Mouse (Mus musculus) heart, embryonic 14.5 days (tissue): ENCODE measurements around the gene Akr1a1. TPM values are rescaled to one million over a fixed set of nuclear protein-coding genes. Genes with fewer than 3 reads are reported as not detected.

Experiments
- ATAC-seq: fragments of 200-750 bp; cut with Nextera tagmentation; 2 replicates; pipeline ENCODE4 v1.8.0; 2017; ENCODE audit warnings: low read depth, moderate TSS enrichment; ENCODE audit not compliant: insufficient number of reproducible peaks, insufficient read depth, low FRiP score
- H3K27ac ChIP-seq, 2 experiments: fragments of 200-500 bp in 1 of 2; fragments of 300-500 bp in 1 of 2; sonication (generic) in 1 of 2; replicated peaks in 1 of 2; 2 replicates each; pipeline ENCODE4 v1.5.1; 2012 to 2014; ENCODE audit warnings: low read depth in 2 of 2, low read length in 2 of 2, control low read depth in 1 of 2, mild to moderate bottlenecking in 1 of 2, mixed read lengths in 1 of 2; ENCODE audit not compliant: control insufficient read depth in 1 of 2, insufficient read depth in 1 of 2
- H3K27me3 ChIP-seq: fragments of 300-500 bp; sonication (generic); 2 replicates; pipeline ENCODE4 v1.6.1; 2014; ENCODE audit warnings: mild to moderate bottlenecking, low read length, control low read depth; ENCODE audit not compliant: control insufficient read depth, insufficient read depth
- H3K36me3 ChIP-seq: fragments of 300-500 bp; sonication (generic); 2 replicates; pipeline ENCODE4 v1.6.1; 2014; ENCODE audit warnings: mild to moderate bottlenecking, control low read depth, low read length, mixed read lengths; ENCODE audit not compliant: control insufficient read depth, insufficient read depth
- H3K4me1 ChIP-seq, 2 experiments: fragments of 200-500 bp in 1 of 2; fragments of 300-500 bp in 1 of 2; sonication (generic) in 1 of 2; 2 replicates each; pipeline ENCODE4 v1.6.1; 2012 to 2014; ENCODE audit warnings: low read length in 2 of 2, control low read depth in 1 of 2, mixed read lengths in 1 of 2; ENCODE audit not compliant: control insufficient read depth in 2 of 2, insufficient read depth in 2 of 2
- H3K4me2 ChIP-seq: fragments of 300-500 bp; sonication (generic); 2 replicates; pipeline ENCODE4 v1.6.1; 2014; ENCODE audit warnings: mild to moderate bottlenecking, low read length
- H3K4me3 ChIP-seq, 2 experiments: fragments of 200-500 bp in 1 of 2; fragments of 300-500 bp in 1 of 2; sonication (generic) in 1 of 2; 2 replicates each; pipeline ENCODE4 v1.5.1; 2012 to 2014; ENCODE audit warnings: low read length in 2 of 2, mild to moderate bottlenecking in 2 of 2, control low read depth in 1 of 2, low read depth in 1 of 2, moderate library complexity in 1 of 2; ENCODE audit not compliant: control insufficient read depth in 1 of 2, insufficient read depth in 1 of 2
- H3K9ac ChIP-seq: fragments of 300-500 bp; sonication (generic); 2 replicates; pipeline ENCODE4 v1.6.1; 2014; ENCODE audit warnings: mild to moderate bottlenecking, low read length
- H3K9me3 ChIP-seq: fragments of 300-500 bp; sonication (generic); 2 replicates; pipeline ENCODE4 v1.6.1; 2016; ENCODE audit warnings: low read length, control low read depth; ENCODE audit not compliant: control insufficient read depth
- WGBS: fragments of 180-500 bp; shearing (Covaris S2); extraction: QIAGEN DNeasy Blood & Tissue Kit; methylation state at CpG from one replicate; pipeline ENCODE4 v1.1.7; 2014; 5-methylcytosine and 5-hydroxymethylcytosine counted together
- polyA plus RNA-seq: library from polyadenylated mRNA; unstranded; fragments of >200 nt; fragmentation: Nextera tagmentation; extraction: Ambion mirVana; gene quantifications from 2 replicates; pipeline ENCODE4 v1.2.1, GENCODE M21; 2014

Gene Akr1a1
- polyA plus RNA-seq, 1 experiment from 2014 or later: 648 TPM

DNA sequence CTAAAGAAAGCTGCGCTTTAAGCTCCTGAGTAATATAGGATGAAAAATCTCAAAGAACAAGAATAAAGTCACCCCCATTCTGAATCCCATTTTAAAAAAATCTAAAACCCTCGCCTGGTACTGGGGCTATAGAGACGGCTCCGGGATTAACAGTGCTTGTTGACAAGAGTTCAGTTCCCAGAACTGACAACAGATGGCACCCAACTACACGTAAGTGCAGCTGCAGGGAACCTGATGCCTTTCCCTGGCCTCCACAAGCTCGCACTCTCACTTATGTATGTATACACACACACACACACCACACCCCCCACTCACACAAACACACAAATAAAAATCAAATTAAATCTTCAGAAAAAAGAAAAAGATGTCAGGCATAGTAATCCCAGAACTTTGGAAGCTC is 7.2 kb downstream of the Akr1a1 start:
- Histone ChIP-seq H3K4me1 (peaks cover 0 to 12% of the 10 kb centered on the region in 2 experiments; a peak in 2 of 4 replicates), H3K4me2 (no peak overlapping the region), H3K27me3 (no peaks in the 10 kb centered on the region), H3K4me3 (no peak overlapping the region), H3K27ac (no peak overlapping the region), H3K9me3 (no peaks in the 10 kb centered on the region), H3K9ac (no peak overlapping the region), H3K36me3 (peaks cover 83% of the 10 kb centered on the region)
- WGBS: 48% methylated on average over 6 of the region's 6 CpGs
- ATAC-seq: no peak

DNA sequence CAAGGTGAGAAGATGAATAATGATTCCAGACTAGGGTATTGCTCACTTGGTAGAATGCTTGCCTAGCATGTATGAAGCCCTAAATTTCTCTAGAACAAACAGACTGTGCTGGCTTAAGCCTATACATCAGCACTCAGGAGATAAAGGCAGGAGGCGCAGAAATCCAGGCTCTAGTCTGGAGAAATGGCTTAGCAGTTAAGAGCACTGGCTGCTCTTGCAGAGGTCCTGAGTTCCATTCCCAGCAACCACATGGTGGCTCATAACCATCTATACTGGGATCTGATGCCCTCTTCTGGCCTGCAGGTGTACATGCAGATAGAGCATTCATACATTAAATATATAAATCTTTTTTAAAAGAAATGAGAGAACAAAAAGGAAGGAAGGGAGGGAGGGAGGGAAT is 9.4 kb downstream of the Akr1a1 start:
- no peaks in the 10 kb centered on the region for H3K9me3 ChIP-seq
- no peak overlapping the region for H3K27ac ChIP-seq
- H3K36me3 ChIP-seq: peaks cover 90% of the 10 kb centered on the region
- no peak overlapping the region for H3K4me2 ChIP-seq
- no peak overlapping the region for H3K9ac ChIP-seq
- 97% methylated on average over 1 of the region's 1 CpGs for WGBS
- ATAC-seq: no peak
- no peaks in the 10 kb centered on the region for H3K27me3 ChIP-seq
- H3K4me3 ChIP-seq: no peak overlapping the region
- H3K4me1 ChIP-seq: peaks cover 0 to 6% of the 10 kb centered on the region in 2 experiments; a peak in 2 of 4 replicates

DNA sequence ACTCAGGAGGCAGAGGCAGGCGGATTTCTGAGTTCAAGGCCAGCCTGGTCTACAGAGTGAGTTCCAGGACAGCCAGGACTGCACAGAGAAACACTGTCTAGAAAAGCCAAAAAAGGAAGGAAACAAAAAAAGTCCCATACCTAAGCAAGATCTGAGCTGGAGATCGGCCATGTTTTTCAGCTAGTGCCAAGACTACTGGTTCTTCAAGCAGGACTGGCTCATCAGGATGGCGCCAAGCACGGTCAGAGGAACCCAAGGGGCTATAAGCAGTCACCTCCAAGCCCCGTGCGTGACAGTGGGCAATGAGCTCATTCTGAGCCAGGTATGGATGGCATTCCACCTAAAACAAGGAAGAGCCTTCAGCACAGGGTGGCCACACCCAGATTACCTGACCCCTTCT is 12.7 kb downstream of the Akr1a1 start:
- Histone ChIP-seq H3K4me1 (no peaks in the 10 kb centered on the region), H3K27me3 (no peaks in the 10 kb centered on the region), H3K9ac (no peak overlapping the region), H3K36me3 (peaks cover 97% of the 10 kb centered on the region), H3K9me3 (no peaks in the 10 kb centered on the region), H3K4me2 (no peak overlapping the region), H3K27ac (no peak overlapping the region), H3K4me3 (no peak overlapping the region)
- 93% methylated on average over 6 of the region's 6 CpGs for WGBS
- ATAC-seq: no peak

DNA sequence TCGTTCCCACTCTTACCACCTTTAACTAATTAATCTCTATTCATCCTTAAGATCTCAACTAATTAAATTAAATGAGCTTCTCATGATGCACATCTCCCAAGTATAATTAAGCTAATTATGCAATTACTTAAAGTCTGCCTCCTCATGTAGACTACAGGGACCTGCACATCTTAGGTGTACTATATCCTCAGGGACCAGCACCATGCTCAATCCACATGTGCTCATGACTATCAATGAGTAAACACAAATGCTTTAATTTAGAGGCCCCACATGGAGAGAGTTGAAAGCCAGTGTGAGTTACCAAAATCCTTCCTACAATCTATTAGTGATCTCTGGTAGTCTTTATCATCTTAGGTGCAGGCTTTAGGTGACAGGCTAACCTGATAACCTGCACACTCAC is 16.3 kb downstream of the Akr1a1 start:
- WGBS: 98% methylated on average over 1 of the region's 1 CpGs
- H3K9ac ChIP-seq: no peak overlapping the region
- ATAC-seq: no peak
- H3K27ac ChIP-seq: no peak overlapping the region
- no peaks in the 10 kb centered on the region for H3K9me3 ChIP-seq
- H3K36me3 ChIP-seq: peaks cover 67% of the 10 kb centered on the region
- no peak overlapping the region for H3K4me3 ChIP-seq
- no peaks in the 10 kb centered on the region for H3K4me1 ChIP-seq
- no peaks in the 10 kb centered on the region for H3K27me3 ChIP-seq
- no peak overlapping the region for H3K4me2 ChIP-seq

DNA sequence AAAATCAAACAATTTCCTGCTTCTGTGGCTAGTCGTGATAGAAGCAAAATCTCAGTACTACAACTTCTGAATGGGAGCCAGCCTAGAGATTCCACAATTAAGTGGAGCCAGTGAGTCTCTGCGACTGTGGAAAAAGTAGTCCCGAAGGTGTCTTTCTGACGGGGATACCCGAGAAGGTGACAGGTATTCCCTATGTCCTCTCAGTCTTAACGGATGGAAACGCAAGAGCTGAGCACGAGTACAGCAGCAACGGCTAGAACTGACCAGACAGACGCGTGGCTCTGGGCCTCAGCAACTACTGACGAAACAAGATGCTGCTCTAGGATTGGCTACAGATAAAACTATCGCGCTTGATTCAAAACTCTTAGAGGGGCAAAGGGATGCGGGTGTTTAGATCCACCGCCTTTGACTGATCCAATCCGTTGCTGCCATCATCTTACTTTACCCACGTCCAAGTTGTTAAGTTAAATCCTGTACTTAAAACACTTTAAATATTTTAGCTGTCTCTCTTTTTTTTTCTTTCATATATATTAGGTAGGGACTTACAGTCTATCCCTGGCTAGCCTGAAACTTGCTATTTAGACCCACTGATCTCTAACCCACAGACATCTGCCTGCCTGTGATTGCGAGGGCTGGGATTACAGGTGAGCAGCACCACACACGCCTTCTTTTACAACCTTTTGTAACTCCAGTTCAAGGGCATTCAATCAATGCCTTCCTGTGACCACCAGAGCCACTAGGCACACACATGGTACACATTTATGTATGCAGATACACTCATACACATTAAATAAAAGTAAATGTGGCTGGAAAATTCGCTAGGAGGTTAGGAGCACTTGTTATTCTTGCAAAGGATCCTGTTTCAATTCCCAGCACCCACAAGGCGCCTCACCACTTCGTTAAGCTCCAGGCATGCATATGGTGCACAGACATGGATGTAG is 23.5 kb downstream of the Akr1a1 start, which contains the start of gene Nasp:
TSS of gene Nasp (minus strand) at position 220 of the 941 bp plus-strand sequence.
- peak; percentile 81 for ATAC-seq
- no peaks in the 10 kb centered on the region for H3K9me3 ChIP-seq
- H3K9ac ChIP-seq: peak within 1 kb of the TSS; percentile 95
- peaks cover 2 to 17% of the 10 kb centered on the region in 2 experiments; a peak in 3 of 4 replicates for H3K4me1 ChIP-seq
- peak within 1 kb of the TSS; percentile 67 for H3K4me2 ChIP-seq
- no peaks in the 10 kb centered on the region for H3K27me3 ChIP-seq
- H3K36me3 ChIP-seq: peaks cover 10% of the 10 kb centered on the region; the same call in 1 of the 2 replicates
- 10% methylated on average over 23 of the region's 23 CpGs for WGBS
- H3K27ac ChIP-seq: peak within 1 kb of the TSS; percentile 89 to 97
- peak within 1 kb of the TSS; percentile 85 to 99 for H3K4me3 ChIP-seq

DNA sequence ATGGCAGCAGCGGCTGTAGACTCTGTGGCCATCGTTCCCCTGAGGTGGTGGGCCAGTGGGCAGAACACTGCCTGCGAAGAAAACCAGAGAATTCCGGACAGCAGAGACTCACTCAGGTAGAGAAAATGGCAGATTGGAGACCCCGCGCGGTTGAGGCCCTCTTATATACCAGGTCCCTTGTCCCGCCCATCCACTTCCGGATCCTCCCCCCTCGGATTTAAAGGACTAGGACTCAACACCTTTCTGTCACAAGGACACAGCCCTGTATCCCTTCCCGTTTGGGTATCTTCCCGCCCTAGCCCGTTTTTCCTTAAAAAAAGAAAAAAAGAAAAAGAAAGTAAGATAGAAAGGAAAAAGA is 24.1 kb downstream of the Akr1a1 start:
- Histone ChIP-seq H3K4me2 (peak overlapping the region; percentile 67), H3K4me3 (peak overlapping the region; percentile 85 to 99), H3K4me1 (peaks cover 2 to 17% of the 10 kb centered on the region in 2 experiments; a peak in 3 of 4 replicates), H3K36me3 (peaks cover 15% of the 10 kb centered on the region; the same call in 1 of the 2 replicates), H3K9me3 (no peaks in the 10 kb centered on the region), H3K27ac (peak overlapping the region; percentile 89 to 97), H3K27me3 (no peaks in the 10 kb centered on the region), H3K9ac (peak overlapping the region; percentile 95)
- 0% methylated on average over 13 of the region's 13 CpGs for WGBS
- ATAC-seq: peak; percentile 86

DNA sequence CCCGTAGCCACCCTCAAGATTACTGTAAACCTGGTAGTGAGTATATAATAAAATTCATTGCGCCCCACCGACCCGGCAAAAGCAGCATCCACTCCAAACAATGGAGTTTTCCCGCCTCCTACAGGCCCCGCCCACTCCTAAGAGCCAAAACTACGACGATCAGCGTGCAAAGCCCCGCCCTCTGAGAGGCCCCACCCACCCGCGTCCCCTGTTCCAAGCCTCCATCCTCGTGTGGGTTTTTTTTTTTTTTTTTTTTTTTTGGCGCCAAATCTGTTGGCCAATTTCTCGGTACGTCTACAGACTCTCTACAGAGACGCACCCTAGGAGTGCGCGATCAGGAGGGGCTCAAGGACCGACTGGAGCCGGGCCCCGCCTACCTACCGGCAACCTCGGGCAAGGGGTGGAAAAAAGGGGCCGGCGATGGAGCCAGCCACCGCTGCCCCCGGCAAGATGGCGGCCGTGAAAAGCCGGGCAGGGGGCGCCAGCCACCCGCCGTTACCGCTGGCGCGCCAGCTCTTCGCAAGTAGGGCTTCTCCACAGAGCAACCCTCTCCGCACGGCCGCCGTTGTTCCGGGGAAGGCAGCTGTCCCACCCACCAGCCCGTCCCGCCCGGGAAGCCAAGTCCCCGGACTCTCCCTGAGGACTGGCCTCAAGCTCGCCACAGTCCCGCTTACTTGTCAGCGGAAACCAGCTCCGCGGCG is 24.7 kb downstream of the Akr1a1 start:
- Histone ChIP-seq H3K4me2 (peak overlapping the region; percentile 67), H3K9ac (peak overlapping the region; percentile 95), H3K4me1 (peaks cover 2 to 17% of the 10 kb centered on the region in 2 experiments; a peak in 3 of 4 replicates), H3K27ac (peak overlapping the region; percentile 89 to 97), H3K36me3 (peaks cover 20% of the 10 kb centered on the region), H3K4me3 (peak overlapping the region; percentile 85 to 99), H3K9me3 (no peaks in the 10 kb centered on the region), H3K27me3 (no peaks in the 10 kb centered on the region)
- WGBS: 0% methylated on average over 52 of the region's 53 CpGs
- peak; percentile 68 for ATAC-seq
